Mouse (Mus musculus): ENCODE data around the gene Tk1.

DNA sequence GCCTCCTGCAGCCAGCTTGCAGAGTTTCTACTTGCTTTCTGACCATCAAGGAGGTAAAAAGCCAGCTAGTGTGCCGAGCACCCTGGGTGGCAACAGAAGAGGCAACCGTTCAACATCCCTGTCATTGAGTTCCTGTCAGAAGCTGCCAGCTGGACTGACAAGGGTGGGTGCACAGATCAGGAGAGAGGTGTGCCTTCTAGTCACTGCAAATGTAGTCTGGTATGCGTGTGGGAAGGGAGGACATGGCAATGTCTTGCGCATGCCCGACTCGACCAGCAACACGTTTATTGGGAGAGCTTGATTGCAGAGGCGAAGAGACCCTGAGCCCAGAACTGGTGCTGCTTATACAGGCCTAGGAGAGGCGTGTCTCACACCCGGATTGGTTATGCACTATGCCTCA is 31.6 kb upstream of the Tk1 start:
- no peak for TF ChIP-seq CTCF (conservative IDR thresholded peaks at IDR 0.05; ENCODE audit: low read length)
- TF ChIP-seq POU5F1 (IDR thresholded peaks at IDR 0.05; ENCODE audit: borderline replicate concordance, low read length) = no peak
